Mouse (Mus musculus) liver, adult 2 months (tissue): ENCODE measurements around the gene Rapgef2.

ENCODE experiments used
- CTCF ChIP-seq: fragments of 200-500 bp; IDR thresholded peaks from 2 replicates; pipeline ENCODE4 v1.5.1; 2011; ENCODE audit warnings: low read depth, low read length, control low read depth
- POLR2A ChIP-seq: fragments of 200-500 bp; IDR thresholded peaks from 2 replicates; pipeline ENCODE4 v1.6.1; 2011; ENCODE audit warnings: low read length, control low read depth; ENCODE audit not compliant: insufficient read depth; ENCODE audit errors: extremely low read depth

DNA sequence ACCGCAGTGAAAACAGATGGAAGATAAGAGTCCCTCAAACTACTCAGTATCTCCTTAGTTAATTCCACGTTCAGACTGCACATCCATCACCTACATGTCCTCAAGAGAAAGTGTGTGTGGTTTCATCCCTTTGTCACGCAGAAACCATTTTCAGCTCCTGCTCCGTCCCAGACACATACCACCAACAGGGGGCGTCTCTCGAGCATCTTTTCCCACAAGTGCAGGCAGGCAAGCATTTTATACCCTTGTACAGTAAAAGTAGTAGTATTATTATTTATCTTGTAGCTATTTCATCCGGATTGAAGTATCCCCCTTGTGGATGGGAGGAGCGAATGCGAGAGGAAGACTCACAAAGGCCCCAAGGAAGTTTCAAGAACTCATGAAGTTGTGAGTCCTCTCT is 269.5 kb downstream of the Rapgef2 start:
- no peak for TF ChIP-seq CTCF
- TF ChIP-seq POLR2A = no peak
